Mouse (Mus musculus): ENCODE data around the gene Fgr. TPM values are rescaled to one million over a fixed set of nuclear protein-coding genes. Genes with fewer than 3 reads are reported as not detected.

Fgr gene
- total RNA-seq, 1 experiment from 2014 or later: 0.33 TPM

GRCm38 (mm10) chr4:133037293-133037692 is 63.4 kb downstream of the Fgr start:
- DNase-seq: no peak

DNA sequence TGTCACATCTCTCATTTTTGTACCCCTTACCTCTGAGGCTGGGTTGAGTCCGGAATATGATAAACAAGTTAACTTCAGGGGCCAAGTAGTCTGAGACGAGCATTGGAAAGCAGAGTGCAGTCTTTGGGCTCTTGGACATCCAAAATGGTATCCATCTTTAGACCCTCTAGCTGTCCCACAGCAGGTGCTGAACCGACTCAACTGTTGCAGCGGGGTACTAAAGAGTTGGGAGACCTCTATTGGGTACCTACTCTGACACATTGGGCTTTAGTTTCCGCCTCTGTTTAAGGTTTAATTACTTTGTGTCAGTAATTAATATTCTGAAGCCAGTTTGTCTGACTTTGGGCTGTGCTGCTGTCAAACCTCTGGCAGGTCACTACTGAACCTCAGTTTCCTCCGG is 63.9 kb downstream of the Fgr start:
- DNase-seq: no peak

- peak; percentile 65 for DNase-seq
Measured at GRCm38 (mm10) chr4:133038521-133039115, 64.7 kb downstream of the Fgr start.

GRCm38 (mm10) chr4:133039116-133039819 is 65.4 kb downstream of the Fgr start:
- peak; percentile 70 for DNase-seq

GRCm38 (mm10) chr4:133039832-133040231 is 65.9 kb downstream of the Fgr start:
- no peak for DNase-seq

DNA sequence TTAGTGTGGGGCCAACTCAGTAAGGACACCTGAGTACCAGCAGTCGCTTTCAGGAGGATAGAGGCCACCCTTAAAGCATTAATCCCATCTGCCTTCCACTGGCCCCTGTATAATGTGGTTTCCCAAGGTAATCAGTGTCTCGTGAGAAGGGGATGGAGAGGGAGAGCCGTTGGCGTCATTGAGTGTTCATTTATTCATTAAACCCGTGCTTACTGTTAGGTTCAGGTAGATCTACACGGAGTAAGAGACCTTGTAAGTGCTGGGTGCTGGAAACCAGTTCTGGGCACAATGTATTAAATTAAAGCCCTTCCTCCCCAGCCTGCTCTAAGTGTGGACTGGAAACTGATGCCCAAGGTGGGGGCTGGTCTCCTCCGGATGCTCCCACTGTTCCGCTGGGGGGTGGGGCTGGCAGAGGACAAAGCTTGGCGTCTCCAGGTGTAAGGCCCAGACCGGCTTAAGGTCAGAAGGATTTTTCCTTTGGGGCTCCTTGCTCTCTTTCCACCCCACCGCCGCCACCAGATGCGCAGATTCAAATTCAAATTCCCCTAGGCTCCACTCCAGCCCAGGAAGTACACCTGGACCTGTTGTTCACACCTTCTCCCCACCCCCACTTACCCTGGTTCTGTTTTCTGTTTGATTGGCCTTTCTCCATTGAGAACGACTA is 66.5 kb downstream of the Fgr start:
- no peak for DNase-seq

- DNase-seq: no peak
Measured at GRCm38 (mm10) chr4:133042244-133042643, 68.3 kb downstream of the Fgr start.

- DNase-seq: peak; percentile 65
Measured at GRCm38 (mm10) chr4:133042651-133043635, 69.0 kb downstream of the Fgr start.

DNA sequence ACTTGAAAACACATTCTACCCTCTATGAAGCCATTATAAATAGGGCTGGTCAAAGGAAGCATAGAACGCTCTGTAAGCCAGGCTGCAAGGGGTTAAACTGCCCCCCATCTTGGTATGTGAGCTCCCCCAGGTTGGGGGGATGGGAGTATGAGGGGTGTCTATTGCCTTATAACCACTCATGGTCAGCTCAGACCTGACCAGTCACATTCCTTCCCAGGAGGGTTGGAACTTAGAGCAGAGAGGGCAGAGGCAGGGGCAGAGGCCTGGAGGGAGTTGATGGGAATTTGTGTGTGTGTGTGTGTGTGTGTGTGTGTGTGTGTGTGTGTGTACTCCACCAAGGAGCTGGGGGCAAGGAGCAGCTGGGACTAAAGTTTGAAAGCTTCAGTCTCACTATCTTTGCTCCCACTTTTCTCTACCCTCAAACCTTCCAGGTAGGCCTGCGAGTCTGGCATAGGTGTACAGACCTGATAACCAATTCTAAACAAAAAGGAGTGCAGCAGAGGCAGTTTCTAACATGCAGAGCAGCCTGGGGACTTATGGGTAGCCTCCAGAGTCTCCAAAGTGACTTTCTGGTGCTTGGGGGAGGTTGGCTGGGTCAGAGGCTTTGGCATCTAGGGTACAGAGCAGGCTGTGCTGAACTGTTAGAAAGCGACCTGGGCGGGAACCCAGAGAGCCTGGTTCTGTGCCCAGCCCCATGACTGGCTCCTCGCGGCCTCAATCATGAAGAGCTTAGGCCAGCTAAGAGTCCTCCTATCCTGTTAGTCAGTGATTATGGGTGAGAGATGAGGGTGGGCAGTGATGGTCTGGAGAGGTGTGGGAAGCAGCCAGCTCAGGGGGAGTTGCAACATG is 70.1 kb downstream of the Fgr start:
- DNase-seq: peak; percentile 72

GRCm38 (mm10) chr4:133044647-133045094 is 70.8 kb downstream of the Fgr start:
- no peak for DNase-seq

- DNase-seq: no peak
Measured at GRCm38 (mm10) chr4:133045771-133046474, 72.0 kb downstream of the Fgr start.

- no peak for DNase-seq
Measured at GRCm38 (mm10) chr4:133046691-133047352, 72.9 kb downstream of the Fgr start.

DNA sequence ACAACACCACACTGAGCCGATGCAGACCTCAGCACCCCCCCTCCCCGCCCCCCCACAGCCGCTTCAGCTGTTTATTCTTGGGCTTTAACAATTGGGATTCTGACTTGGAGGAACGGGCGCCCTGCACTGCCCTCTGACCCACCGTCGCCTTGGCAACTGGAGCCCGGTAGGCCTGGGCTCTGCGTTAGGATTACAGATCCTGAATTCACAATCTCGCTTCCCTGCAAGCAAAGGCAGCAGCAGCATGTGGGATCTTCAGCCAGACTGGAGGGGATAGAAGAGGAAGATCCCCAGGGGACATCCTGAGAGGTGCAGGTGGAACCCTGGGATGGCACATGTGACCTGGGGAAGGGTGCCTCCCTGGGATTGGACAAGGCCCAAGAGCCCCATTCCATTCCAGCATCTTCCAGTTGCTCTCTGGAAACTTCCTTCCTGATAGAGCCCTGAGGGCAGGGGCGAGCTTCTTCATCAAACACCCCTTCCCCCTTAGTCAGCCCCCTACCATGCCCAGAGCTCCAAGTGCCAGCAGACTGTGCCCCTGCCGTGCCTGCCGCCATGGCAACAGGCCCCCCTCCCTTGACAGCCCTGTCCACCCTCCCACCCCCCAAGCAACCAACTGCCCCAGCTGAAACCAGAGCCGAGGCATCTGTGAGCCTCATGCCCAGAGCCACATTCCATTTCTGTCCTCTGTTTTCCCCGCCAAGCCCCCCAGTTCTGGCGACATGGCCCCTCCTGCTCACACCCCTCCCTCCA is 73.6 kb downstream of the Fgr start:
- DNase-seq: no peak

GRCm38 (mm10) chr4:133049071-133049920 is 75.4 kb downstream of the Fgr start:
- DNase-seq: no peak

GRCm38 (mm10) chr4:133050196-133050836 is 76.4 kb downstream of the Fgr start:
- no peak for DNase-seq

DNA sequence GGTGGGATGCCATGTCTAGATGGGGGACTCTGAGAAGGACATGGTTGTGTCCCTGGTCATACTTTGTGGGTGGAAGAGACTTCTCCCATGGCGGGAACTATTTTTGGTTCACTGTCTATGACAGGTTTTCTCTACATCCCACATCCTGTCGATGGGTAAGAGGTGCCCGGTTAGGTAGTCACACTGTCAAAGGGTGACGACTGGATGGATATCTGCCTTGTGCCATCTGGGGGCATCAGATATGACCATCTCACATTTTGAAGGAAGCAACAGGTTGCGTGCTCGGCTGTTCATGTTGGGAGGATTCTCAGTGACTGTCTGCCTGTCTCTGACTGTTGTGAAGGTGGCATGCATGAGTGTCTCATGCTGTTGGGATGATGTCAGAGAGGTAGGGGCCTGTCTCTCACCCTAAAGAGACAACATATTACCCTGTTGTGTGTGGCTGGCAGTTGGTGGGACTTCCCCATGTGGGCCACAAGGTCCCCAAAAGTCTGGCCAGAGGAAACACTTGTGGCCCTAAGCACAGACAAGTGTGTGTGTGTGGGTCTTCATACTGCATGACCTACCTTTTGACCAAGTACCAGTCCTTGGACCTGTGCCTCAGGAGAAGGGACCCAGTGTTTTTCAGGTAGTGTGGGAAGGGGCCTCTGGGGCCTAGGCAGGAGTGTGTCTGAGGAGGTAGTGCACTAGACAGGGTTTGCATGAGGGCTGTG is 77.1 kb downstream of the Fgr start:
- DNase-seq: no peak

DNA sequence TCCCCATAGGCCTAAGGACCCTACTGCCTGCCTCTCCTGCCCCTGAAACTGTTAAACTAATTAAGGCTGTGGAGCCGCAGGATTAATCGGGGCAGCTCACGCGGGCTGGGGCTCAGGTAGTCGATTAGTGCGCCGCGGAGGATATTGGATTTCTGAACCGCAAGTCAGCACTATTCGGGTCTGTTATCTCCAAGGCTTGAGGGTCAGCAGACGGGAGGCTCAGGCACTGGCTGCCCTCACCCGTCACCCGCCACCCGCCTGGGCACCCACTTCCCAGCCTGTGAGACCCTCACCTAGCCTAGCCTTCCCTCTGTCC is 77.6 kb downstream of the Fgr start:
- DNase-seq: no peak

Data from adrenal gland, postnatal 25 days (tissue).